Mouse (Mus musculus): ENCODE results near the gene Lmf1. TPM values are rescaled to one million over a fixed set of nuclear protein-coding genes. Genes with fewer than 3 reads are reported as not detected.

The Lmf1 gene
- polyA plus RNA-seq, 1 experiment from 2014 or later, result 40.6 TPM

- H3K9ac ChIP-seq (ENCODE audit: low read depth, low read length), result no peak overlapping the region; the same call in 1 of the 2 replicates
- ATAC-seq, result no peak
- WGBS, result 70% methylated on average over 13 of the region's 13 CpGs
Observed at GRCm38 (mm10) chr17:25643517-25644294, 64.8 kb downstream of the Lmf1 start.

GRCm38 (mm10) chr17:25644761-25645160 is 65.9 kb downstream of the Lmf1 start:
- ATAC-seq, result no peak
- Histone ChIP-seq H3K4me1 (ENCODE audit: control insufficient read depth, insufficient read depth, low read length) (peaks cover 7% of the 10 kb centered on the region; the same call in 1 of the 2 replicates), H3K9me3 (ENCODE audit: control insufficient read depth, low read length) (no peaks in the 10 kb centered on the region), H3K9ac (ENCODE audit: low read depth, low read length) (no peak overlapping the region), H3K4me2 (ENCODE audit: low read depth, low read length) (no peak overlapping the region), H3K27ac (ENCODE audit: low read length) (no peak overlapping the region), H3K4me3 (ENCODE audit: low read length) (no peak overlapping the region), H3K27me3 (replicated peaks; ENCODE audit: control insufficient read depth, insufficient read depth, low read length) (no peaks in the 10 kb centered on the region), H3K36me3 (ENCODE audit: control insufficient read depth, insufficient read depth, low read length) (no peaks in the 10 kb centered on the region)
- WGBS, result 83% methylated on average over 3 of the region's 3 CpGs

More at GRCm38 (mm10) chr17:25643517-25644294, 64.8 kb downstream of the Lmf1 start:
- no peaks in the 10 kb centered on the region for H3K9me3 ChIP-seq (ENCODE audit: control insufficient read depth, low read length)
- H3K27me3 ChIP-seq (replicated peaks; ENCODE audit: control insufficient read depth, insufficient read depth, low read length), result no peaks in the 10 kb centered on the region
- H3K4me1 ChIP-seq (ENCODE audit: control insufficient read depth, insufficient read depth, low read length), result peaks cover 7% of the 10 kb centered on the region; the same call in 1 of the 2 replicates
- no peaks in the 10 kb centered on the region for H3K36me3 ChIP-seq (ENCODE audit: control insufficient read depth, insufficient read depth, low read length)
- H3K4me2 ChIP-seq (ENCODE audit: low read depth, low read length), result no peak overlapping the region
- no peak overlapping the region for H3K4me3 ChIP-seq (ENCODE audit: low read length)
- H3K27ac ChIP-seq (ENCODE audit: low read length), result no peak overlapping the region

GRCm38 (mm10) chr17:25645661-25646060 is 66.8 kb downstream of the Lmf1 start:
- Histone ChIP-seq H3K27ac (ENCODE audit: low read length) (no peak overlapping the region), H3K4me2 (ENCODE audit: low read depth, low read length) (no peak overlapping the region), H3K36me3 (ENCODE audit: control insufficient read depth, insufficient read depth, low read length) (peaks cover 4% of the 10 kb centered on the region; the same call in 1 of the 2 replicates), H3K27me3 (replicated peaks; ENCODE audit: control insufficient read depth, insufficient read depth, low read length) (no peaks in the 10 kb centered on the region), H3K4me1 (ENCODE audit: control insufficient read depth, insufficient read depth, low read length) (peaks cover 3% of the 10 kb centered on the region; the same call in 1 of the 2 replicates), H3K9me3 (ENCODE audit: control insufficient read depth, low read length) (no peaks in the 10 kb centered on the region), H3K4me3 (ENCODE audit: low read length) (no peak overlapping the region), H3K9ac (ENCODE audit: low read depth, low read length) (no peak overlapping the region)
- 87% methylated on average over 9 of the region's 9 CpGs for WGBS
- no peak for ATAC-seq

- Histone ChIP-seq H3K4me2 (ENCODE audit: low read depth, low read length) (no peak overlapping the region), H3K27me3 (replicated peaks; ENCODE audit: control insufficient read depth, insufficient read depth, low read length) (no peaks in the 10 kb centered on the region), H3K9ac (ENCODE audit: low read depth, low read length) (no peak overlapping the region), H3K4me1 (ENCODE audit: control insufficient read depth, insufficient read depth, low read length) (no peaks in the 10 kb centered on the region), H3K36me3 (ENCODE audit: control insufficient read depth, insufficient read depth, low read length) (peaks cover 4% of the 10 kb centered on the region; the same call in 1 of the 2 replicates), H3K4me3 (ENCODE audit: low read length) (no peak overlapping the region), H3K27ac (ENCODE audit: low read length) (no peak overlapping the region), H3K9me3 (ENCODE audit: control insufficient read depth, low read length) (no peaks in the 10 kb centered on the region)
- no peak for ATAC-seq
- WGBS, result 82% methylated on average over 10 of the region's 10 CpGs
Observed at GRCm38 (mm10) chr17:25647901-25648300, 69.0 kb downstream of the Lmf1 start.

- no peak overlapping the region for H3K4me2 ChIP-seq (ENCODE audit: low read depth, low read length)
- 52% methylated on average over 15 of the region's 15 CpGs for whole genome bisulfite sequencing
- no peak overlapping the region for H3K27ac ChIP-seq (ENCODE audit: low read length)
- ATAC-seq, result no peak
- no peak overlapping the region for H3K9ac ChIP-seq (ENCODE audit: low read depth, low read length)
- H3K4me1 ChIP-seq (ENCODE audit: control insufficient read depth, insufficient read depth, low read length), result no peaks in the 10 kb centered on the region
- H3K4me3 ChIP-seq (ENCODE audit: low read length), result no peak overlapping the region
- peaks cover 4% of the 10 kb centered on the region; the same call in 1 of the 2 replicates for H3K36me3 ChIP-seq (ENCODE audit: control insufficient read depth, insufficient read depth, low read length)
- H3K27me3 ChIP-seq (replicated peaks; ENCODE audit: control insufficient read depth, insufficient read depth, low read length), result no peaks in the 10 kb centered on the region
- H3K9me3 ChIP-seq (ENCODE audit: control insufficient read depth, low read length), result no peaks in the 10 kb centered on the region
Observed at GRCm38 (mm10) chr17:25648678-25649216, 69.9 kb downstream of the Lmf1 start.

GRCm38 (mm10) chr17:25650726-25651125 is 71.8 kb downstream of the Lmf1 start:
- Histone ChIP-seq H3K4me3 (ENCODE audit: low read length) (no peak overlapping the region), H3K4me2 (ENCODE audit: low read depth, low read length) (no peak overlapping the region), H3K27me3 (replicated peaks; ENCODE audit: control insufficient read depth, insufficient read depth, low read length) (no peaks in the 10 kb centered on the region), H3K4me1 (ENCODE audit: control insufficient read depth, insufficient read depth, low read length) (peaks cover under 1% of the 10 kb centered on the region; the same call in 1 of the 2 replicates), H3K36me3 (ENCODE audit: control insufficient read depth, insufficient read depth, low read length) (peaks cover 4% of the 10 kb centered on the region; the same call in 1 of the 2 replicates), H3K27ac (ENCODE audit: low read length) (no peak overlapping the region), H3K9ac (ENCODE audit: low read depth, low read length) (no peak overlapping the region), H3K9me3 (ENCODE audit: control insufficient read depth, low read length) (no peaks in the 10 kb centered on the region)
- WGBS, result 89% methylated on average over 7 of the region's 7 CpGs
- no peak for ATAC-seq

- Histone ChIP-seq H3K36me3 (ENCODE audit: control insufficient read depth, insufficient read depth, low read length) (peaks cover 4% of the 10 kb centered on the region; the same call in 1 of the 2 replicates), H3K4me1 (ENCODE audit: control insufficient read depth, insufficient read depth, low read length) (peaks cover 15% of the 10 kb centered on the region), H3K9me3 (ENCODE audit: control insufficient read depth, low read length) (no peaks in the 10 kb centered on the region), H3K4me2 (ENCODE audit: low read depth, low read length) (no peak overlapping the region), H3K4me3 (ENCODE audit: low read length) (no peak overlapping the region), H3K27me3 (replicated peaks; ENCODE audit: control insufficient read depth, insufficient read depth, low read length) (no peaks in the 10 kb centered on the region), H3K9ac (ENCODE audit: low read depth, low read length) (no peak overlapping the region), H3K27ac (ENCODE audit: low read length) (no peak overlapping the region)
- ATAC-seq, result no peak
- WGBS, result 64% methylated on average over 8 of the region's 8 CpGs
Observed at GRCm38 (mm10) chr17:25652272-25652671, 73.4 kb downstream of the Lmf1 start.

GRCm38 (mm10) chr17:25656142-25656825 is 77.4 kb downstream of the Lmf1 start:
- 0 out of 2 replicates have a peak overlapping the region, but pooled peaks have one; percentile 3 for H3K9ac ChIP-seq (ENCODE audit: low read depth, low read length)
- H3K27me3 ChIP-seq (replicated peaks; ENCODE audit: control insufficient read depth, insufficient read depth, low read length), result no peaks in the 10 kb centered on the region
- no peak overlapping the region for H3K4me3 ChIP-seq (ENCODE audit: low read length)
- no peaks in the 10 kb centered on the region for H3K36me3 ChIP-seq (ENCODE audit: control insufficient read depth, insufficient read depth, low read length)
- H3K4me2 ChIP-seq (ENCODE audit: low read depth, low read length), result no peak overlapping the region
- no peak overlapping the region for H3K27ac ChIP-seq (ENCODE audit: low read length)
- H3K4me1 ChIP-seq (ENCODE audit: control insufficient read depth, insufficient read depth, low read length), result peaks cover 15% of the 10 kb centered on the region
- peak; percentile 62 for ATAC-seq
- no peaks in the 10 kb centered on the region for H3K9me3 ChIP-seq (ENCODE audit: control insufficient read depth, low read length)
- WGBS, result 47% methylated on average over 12 of the region's 12 CpGs

GRCm38 (mm10) chr17:25656826-25657189 is 77.9 kb downstream of the Lmf1 start:
- Histone ChIP-seq H3K9me3 (ENCODE audit: control insufficient read depth, low read length) (no peaks in the 10 kb centered on the region), H3K4me2 (ENCODE audit: low read depth, low read length) (no peak overlapping the region), H3K27me3 (replicated peaks; ENCODE audit: control insufficient read depth, insufficient read depth, low read length) (no peaks in the 10 kb centered on the region), H3K4me3 (ENCODE audit: low read length) (no peak overlapping the region), H3K36me3 (ENCODE audit: control insufficient read depth, insufficient read depth, low read length) (no peaks in the 10 kb centered on the region), H3K4me1 (ENCODE audit: control insufficient read depth, insufficient read depth, low read length) (peaks cover 15% of the 10 kb centered on the region), H3K9ac (ENCODE audit: low read depth, low read length) (no peak overlapping the region), H3K27ac (ENCODE audit: low read length) (no peak overlapping the region)
- peak; percentile 73 for ATAC-seq
- WGBS, result 15% methylated on average over 3 of the region's 3 CpGs
